In the genomic region with DNA sequence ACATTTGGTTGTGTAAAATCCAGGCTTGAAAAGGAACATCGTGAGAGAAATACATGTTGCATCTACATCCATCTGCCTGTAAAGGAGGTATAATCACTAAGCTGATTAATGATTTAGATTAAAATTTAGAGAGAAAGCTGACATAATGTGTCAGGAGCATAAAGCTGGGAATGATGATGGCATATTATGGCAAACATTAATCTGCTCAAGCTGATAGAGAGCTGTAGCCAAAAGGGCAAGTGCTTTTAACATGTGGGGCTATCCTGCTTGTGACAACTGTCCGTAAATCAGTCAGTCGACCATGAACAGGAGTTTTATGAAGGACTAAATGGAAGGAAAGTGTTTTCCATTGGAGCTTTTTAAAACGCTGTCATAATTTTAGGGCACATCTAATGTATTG, we compare ENCODE assay signal across 18 mouse cellular contexts.
"Had no signal": no experiment of that assay in that cellular context is flagged by ENCODE, and none has a peak within 500 bp of the region (broad histone marks: within the 10 kb centered on the region; RNA-seq: fewer than 3 reads in every experiment).

No protein-coding gene starts in this region.

- H3K9me3 ChIP-seq: liver, embryonic 15.5 days; lung, embryonic 15.5 days; megakaryocyte, embryonic 14.5 days; midbrain, embryonic 12.5 days; midbrain, embryonic 15.5 days; neural tube, embryonic 12.5 days had no signal

- ATAC-seq: liver, postnatal 0 days; lung, postnatal 0 days; midbrain, embryonic 15.5 days had no signal

- H3K27me3 ChIP-seq: liver, embryonic 15.5 days; lung, embryonic 15.5 days; megakaryocyte, embryonic 14.5 days; midbrain, embryonic 12.5 days; midbrain, embryonic 15.5 days; neural tube, embryonic 12.5 days had no signal

- H3K9ac ChIP-seq: liver, embryonic 15.5 days; liver, postnatal 0 days; lung, embryonic 15.5 days; midbrain, embryonic 12.5 days; midbrain, embryonic 15.5 days; neural tube, embryonic 12.5 days had no signal

- H3K4me2 ChIP-seq: liver, embryonic 15.5 days; lung, embryonic 15.5 days; midbrain, embryonic 12.5 days; midbrain, embryonic 15.5 days; neural tube, embryonic 12.5 days had no signal

- H3K4me1 ChIP-seq: liver, embryonic 15.5 days; lung, embryonic 15.5 days; megakaryocyte, embryonic 14.5 days; midbrain, embryonic 12.5 days; midbrain, embryonic 15.5 days; neural tube, embryonic 12.5 days had no signal

- H3K36me3 ChIP-seq: liver, embryonic 15.5 days; lung, embryonic 15.5 days; midbrain, embryonic 12.5 days; midbrain, embryonic 15.5 days; neural tube, embryonic 12.5 days had no signal

- H3K4me3 ChIP-seq: liver, embryonic 15.5 days; lung, embryonic 15.5 days; megakaryocyte, embryonic 14.5 days; midbrain, embryonic 12.5 days; midbrain, embryonic 15.5 days; neural tube, embryonic 12.5 days had no signal

- H3K27ac ChIP-seq: liver, embryonic 15.5 days; lung, embryonic 15.5 days; macrophage; midbrain, embryonic 12.5 days; midbrain, embryonic 15.5 days; neural tube, embryonic 12.5 days had no signal

- DNase-seq: liver, postnatal 0 days; lung, adult 2 months; lung, postnatal 14 days; lung, postnatal 36 days; right cerebral cortex, postnatal 14 days; right cerebral cortex, postnatal 4 days; spleen, adult 18-20 months; thymus, adult 18-20 months; thymus, postnatal 14 days; thymus, postnatal 36 days had no signal
